In genomic region chr12:85269821-85270220, GRCm38 (mm10) we compare ENCODE assay signal across 7 mouse cellular contexts. TPM values are rescaled to one million over a fixed set of nuclear protein-coding genes. Genes with fewer than 3 reads are reported as not detected.
DNase-seq lines count a peak whose midpoint lies in the region; ATAC-seq and TF ChIP-seq lines count a peak whose summit lies in the region.

No protein-coding gene starts in this region.

- WGBS in lung, postnatal 0 days: 43% methylated on average over 3 of the region's 3 CpGs
- whole genome bisulfite sequencing in forebrain, embryonic 12.5 days: 57% methylated on average over 3 of the region's 3 CpGs
- WGBS in limb, embryonic 14.5 days: 34% methylated on average over 3 of the region's 3 CpGs
- WGBS in stomach, embryonic 14.5 days: 51% methylated on average over 3 of the region's 3 CpGs

- DNase-seq in lung, postnatal 0 days (ENCODE audit: low spot score): no peak
- no peak for DNase-seq in lung, postnatal 10 days
- no peak for DNase-seq in limb, embryonic 14.5 days (ENCODE audit: low spot score)
- DNase-seq in MN1 (ENCODE audit: low spot score): no peak
- DNase-seq in urinary bladder, postnatal 14 days (ENCODE audit: low spot score): no peak

- H3K9ac ChIP-seq in lung, postnatal 0 days (replicated peaks; ENCODE audit: low read depth): peak overlapping the region; percentile 46
- peak overlapping the region; percentile 62; the same call in 1 of the 2 replicates for H3K9ac ChIP-seq in forebrain, embryonic 12.5 days
- H3K9ac ChIP-seq in limb, embryonic 14.5 days (ENCODE audit: low read depth, low read length, severe bottlenecking): peak overlapping the region; percentile 63
- peak overlapping the region; percentile 67 for H3K9ac ChIP-seq in stomach, embryonic 14.5 days (replicated peaks; ENCODE audit: low read depth, low read length)

- no peaks in the 10 kb centered on the region for H3K36me3 ChIP-seq in lung, postnatal 0 days (ENCODE audit: insufficient read depth, low read length)
- no peaks in the 10 kb centered on the region; the same call in 1 of the 2 replicates for H3K36me3 ChIP-seq in forebrain, embryonic 12.5 days (replicated peaks)
- 0 out of 2 replicates have a peak, but pooled peaks cover 4% of the 10 kb centered on the region for H3K36me3 ChIP-seq in limb, embryonic 14.5 days (ENCODE audit: control insufficient read depth, insufficient read depth, low read length)
- 0 out of 2 replicates have a peak, but pooled peaks cover under 1% of the 10 kb centered on the region for H3K36me3 ChIP-seq in stomach, embryonic 14.5 days (ENCODE audit: control insufficient read depth, insufficient read depth, low read length)

- H3K9me3 ChIP-seq in lung, postnatal 0 days (ENCODE audit: low read length): no peaks in the 10 kb centered on the region
- no peaks in the 10 kb centered on the region for H3K9me3 ChIP-seq in forebrain, embryonic 12.5 days
- H3K9me3 ChIP-seq in limb, embryonic 14.5 days (ENCODE audit: control insufficient read depth, low read length): no peaks in the 10 kb centered on the region
- no peaks in the 10 kb centered on the region for H3K9me3 ChIP-seq in stomach, embryonic 14.5 days (ENCODE audit: control insufficient read depth, low read depth, low read length)

- no peaks in the 10 kb centered on the region; the same call in 1 of the 2 replicates for H3K4me1 ChIP-seq in lung, postnatal 0 days (ENCODE audit: insufficient read depth, low read depth, low read length)
- H3K4me1 ChIP-seq in forebrain, embryonic 12.5 days: peaks cover 4% of the 10 kb centered on the region; the same call in 1 of the 2 replicates
- peaks cover 16% of the 10 kb centered on the region for H3K4me1 ChIP-seq in limb, embryonic 14.5 days (ENCODE audit: control insufficient read depth, insufficient read depth, low read length)
- H3K4me1 ChIP-seq in stomach, embryonic 14.5 days (ENCODE audit: control insufficient read depth, insufficient read depth, low read length): peaks cover 4% of the 10 kb centered on the region; the same call in 1 of the 2 replicates

- H3K4me2 ChIP-seq in lung, postnatal 0 days (replicated peaks; ENCODE audit: low read depth, low read length): peak overlapping the region; percentile 50
- H3K4me2 ChIP-seq in forebrain, embryonic 12.5 days: peak overlapping the region; percentile 49
- H3K4me2 ChIP-seq in limb, embryonic 14.5 days (replicated peaks; ENCODE audit: low read depth, low read length, severe bottlenecking): peak overlapping the region; percentile 57
- peak overlapping the region; percentile 53 for H3K4me2 ChIP-seq in stomach, embryonic 14.5 days (replicated peaks; ENCODE audit: low read depth, low read length)

- TF ChIP-seq CTCF in lung, postnatal 0 days (IDR thresholded peaks at IDR 0.05): no peak

- no peak for ATAC-seq in lung, postnatal 0 days
- peak; percentile 45; the same call in 1 of the 2 replicates for ATAC-seq in forebrain, embryonic 12.5 days (ENCODE audit: low FRiP score)
- 0 out of 2 replicates have a peak, but pooled peaks have one; percentile 4 for ATAC-seq in limb, embryonic 14.5 days (ENCODE audit: low FRiP score, low read depth)
- no peak for ATAC-seq in stomach, embryonic 14.5 days (ENCODE audit: insufficient number of reproducible peaks, insufficient read depth, low FRiP score, low read depth)

- no peak for TF ChIP-seq EP300 in lung, postnatal 0 days (IDR thresholded peaks at IDR 0.05)

- no peaks in the 10 kb centered on the region for H3K27me3 ChIP-seq in lung, postnatal 0 days (replicated peaks; ENCODE audit: insufficient read depth, low read length)
- no peaks in the 10 kb centered on the region for H3K27me3 ChIP-seq in forebrain, embryonic 12.5 days
- H3K27me3 ChIP-seq in limb, embryonic 14.5 days (ENCODE audit: control insufficient read depth, insufficient read depth, low read length): no peaks in the 10 kb centered on the region
- H3K27me3 ChIP-seq in stomach, embryonic 14.5 days (ENCODE audit: control insufficient read depth, insufficient read depth, low read length): no peaks in the 10 kb centered on the region

- peak overlapping the region; percentile 53 for H3K4me3 ChIP-seq in lung, postnatal 0 days (ENCODE audit: low read depth, low read length)
- peak overlapping the region; percentile 57 for H3K4me3 ChIP-seq in forebrain, embryonic 12.5 days (replicated peaks)
- H3K4me3 ChIP-seq in limb, embryonic 14.5 days (replicated peaks; ENCODE audit: low read length): peak overlapping the region; percentile 44
- H3K4me3 ChIP-seq in stomach, embryonic 14.5 days (ENCODE audit: low read depth, low read length): peak overlapping the region; percentile 51

- H3K27ac ChIP-seq in lung, postnatal 0 days (ENCODE audit: low read length): no peak overlapping the region
- H3K27ac ChIP-seq in forebrain, embryonic 12.5 days: peak overlapping the region; percentile 85
- H3K27ac ChIP-seq in limb, embryonic 14.5 days (replicated peaks; ENCODE audit: low read depth, low read length): peak overlapping the region; percentile 71
- peak overlapping the region; percentile 72 for H3K27ac ChIP-seq in stomach, embryonic 14.5 days (ENCODE audit: low read length)

- TF ChIP-seq POLR2A in limb, embryonic 14.5 days (IDR thresholded peaks at IDR 0.05; ENCODE audit: borderline replicate concordance, extremely low read depth, insufficient read depth, insufficient read length): no peak

RNA-seq across cellular contexts. Expression of gene Mlh3, which starts 0.6 kb away (rescaled TPM):
- polyA plus RNA-seq in lung, postnatal 0 days (2015; fragmentation: Nextera tagmentation; extraction: Ambion mirVana): 4.2 and 5.0 TPM in 2 replicates
- polyA plus RNA-seq in forebrain, embryonic 12.5 days (2016; fragmentation: Nextera tagmentation; extraction: Ambion mirVana): 11.0 and 11.2 TPM in 2 replicates
- 11.3 and 12.3 TPM in 2 replicates for polyA plus RNA-seq in limb, embryonic 14.5 days (2012; rRNA removed)
- 8.6 and 9.3 TPM in 2 replicates for polyA plus RNA-seq in limb, embryonic 14.5 days (2014; fragmentation: Nextera tagmentation; extraction: Ambion mirVana)
- polyA plus RNA-seq in stomach, embryonic 14.5 days (2014; fragmentation: Nextera tagmentation; extraction: Ambion mirVana): 9.0 and 9.8 TPM in 2 replicates

RNA-seq across cellular contexts. Expression of gene Acyp1, which starts 18.4 kb away (rescaled TPM):
- 54.9 and 68.2 TPM in 2 replicates for polyA plus RNA-seq in lung, postnatal 0 days (2015; fragmentation: Nextera tagmentation; extraction: Ambion mirVana)
- 62.1 and 62.2 TPM in 2 replicates for polyA plus RNA-seq in forebrain, embryonic 12.5 days (2016; fragmentation: Nextera tagmentation; extraction: Ambion mirVana)
- polyA plus RNA-seq in limb, embryonic 14.5 days (2012; rRNA removed): 20.2 and 32.3 TPM in 2 replicates
- 40.6 and 45.3 TPM in 2 replicates for polyA plus RNA-seq in limb, embryonic 14.5 days (2014; fragmentation: Nextera tagmentation; extraction: Ambion mirVana)
- polyA plus RNA-seq in stomach, embryonic 14.5 days (2014; fragmentation: Nextera tagmentation; extraction: Ambion mirVana): 45.2 and 56.8 TPM in 2 replicates

RNA-seq across cellular contexts. Expression of gene Zc2hc1c, which starts 18.6 kb away (rescaled TPM):
- polyA plus RNA-seq in lung, postnatal 0 days (2015; fragmentation: Nextera tagmentation; extraction: Ambion mirVana): 2.6 and 2.7 TPM in 2 replicates
- 1.1 and 1.6 TPM in 2 replicates for polyA plus RNA-seq in forebrain, embryonic 12.5 days (2016; fragmentation: Nextera tagmentation; extraction: Ambion mirVana)
- 0.65 and 0.75 TPM in 2 replicates for polyA plus RNA-seq in limb, embryonic 14.5 days (2012; rRNA removed)
- polyA plus RNA-seq in limb, embryonic 14.5 days (2014; fragmentation: Nextera tagmentation; extraction: Ambion mirVana): 1.5 and 1.6 TPM in 2 replicates
- polyA plus RNA-seq in stomach, embryonic 14.5 days (2014; fragmentation: Nextera tagmentation; extraction: Ambion mirVana): 2.0 and 2.8 TPM in 2 replicates

RNA-seq across cellular contexts. Expression of gene Eif2b2, which starts 50.5 kb away (rescaled TPM):
- polyA plus RNA-seq in lung, postnatal 0 days (2015; fragmentation: Nextera tagmentation; extraction: Ambion mirVana): 58.7 and 64.9 TPM in 2 replicates
- polyA plus RNA-seq in forebrain, embryonic 12.5 days (2016; fragmentation: Nextera tagmentation; extraction: Ambion mirVana): 94.6 and 98.3 TPM in 2 replicates
- 109 and 128 TPM in 2 replicates for polyA plus RNA-seq in limb, embryonic 14.5 days (2012; rRNA removed)
- 78.2 and 79.6 TPM in 2 replicates for polyA plus RNA-seq in limb, embryonic 14.5 days (2014; fragmentation: Nextera tagmentation; extraction: Ambion mirVana)
- polyA plus RNA-seq in stomach, embryonic 14.5 days (2014; fragmentation: Nextera tagmentation; extraction: Ambion mirVana): 81.1 and 82.5 TPM in 2 replicates

Comparison
In these comparisons a context has a peak if more than half of its experiments do, and no peak if none do; other contexts are left out.
1. ATAC-seq: peak in forebrain, embryonic 12.5 days (single experiment) and limb, embryonic 14.5 days (single experiment); none in lung, postnatal 0 days (single experiment) and stomach, embryonic 14.5 days (single experiment).
2. Peak in every context shown above with its lines, with median percentiles within 50 percentile points of each other: H3K4me2 ChIP-seq, H3K4me3 ChIP-seq and H3K9ac ChIP-seq.